Mouse (Mus musculus) forebrain, embryonic 11.5 days (tissue): ENCODE measurements at regions not wholly inside any gene's neighbourhood (a gene's known extent, or its start where the extent isn't known, plus 50 kb on each side); places are given as distances from the start of the nearest gene placed in this dataset.
A peak's percentile ranks its signal among the peaks of the same experiment; 100 is the strongest.

ENCODE experiments used
- ATAC-seq: fragments of 200-750 bp; cut with Nextera tagmentation; replicated peaks from 2 replicates; pipeline ENCODE4 v1.8.0; 2017; ENCODE audit warnings: moderate TSS enrichment; ENCODE audit not compliant: low FRiP score
- DNase-seq: peaks from one replicate; pipeline ENCODE4 v3.0.0-alpha.2; 2017; ENCODE audit warnings: low spot score
- H3K27ac ChIP-seq: fragments of 300-500 bp; sonication (generic); 2 replicates; pipeline ENCODE4 v1.5.1; 2014; ENCODE audit warnings: low read depth, low read length
- H3K27me3 ChIP-seq: fragments of 300-500 bp; sonication (generic); 2 replicates; pipeline ENCODE4 v1.6.1; 2014; ENCODE audit warnings: mild to moderate bottlenecking, low read length, mixed read lengths; ENCODE audit not compliant: control insufficient read depth, insufficient read depth
- H3K36me3 ChIP-seq: fragments of 300-500 bp; sonication (generic); 2 replicates; pipeline ENCODE4 v1.6.1; 2014; ENCODE audit warnings: mild to moderate bottlenecking, low read length, moderate library complexity, mixed read lengths; ENCODE audit not compliant: control insufficient read depth, insufficient read depth
- H3K4me1 ChIP-seq: fragments of 300-500 bp; sonication (generic); replicated peaks from 2 replicates; pipeline ENCODE4 v1.6.1; 2014; ENCODE audit warnings: low read length, mixed read lengths; ENCODE audit not compliant: control insufficient read depth, insufficient read depth
- H3K4me2 ChIP-seq: fragments of 300-500 bp; sonication (generic); 2 replicates; pipeline ENCODE4 v1.6.1; 2014; ENCODE audit warnings: low read depth, mild to moderate bottlenecking, low read length, moderate library complexity, mixed read lengths; ENCODE audit not compliant: severe bottlenecking
- H3K4me3 ChIP-seq: fragments of 300-500 bp; sonication (generic); 2 replicates; pipeline ENCODE4 v1.5.1; 2014; ENCODE audit warnings: low read depth, low read length
- H3K9ac ChIP-seq: fragments of 300-500 bp; sonication (generic); 2 replicates; pipeline ENCODE4 v1.6.1; 2014; ENCODE audit warnings: low read length
- H3K9me3 ChIP-seq: fragments of 300-500 bp; sonication (generic); 2 replicates; pipeline ENCODE4 v1.6.1; 2016; ENCODE audit warnings: low read length, mixed read lengths; ENCODE audit not compliant: control insufficient read depth
- WGBS: fragments of 180-500 bp; shearing (Covaris S2); extraction: QIAGEN DNeasy Blood & Tissue Kit; methylation state at CpG from one replicate; pipeline ENCODE4 v1.1.7; 2014; 5-methylcytosine and 5-hydroxymethylcytosine counted together

DNA sequence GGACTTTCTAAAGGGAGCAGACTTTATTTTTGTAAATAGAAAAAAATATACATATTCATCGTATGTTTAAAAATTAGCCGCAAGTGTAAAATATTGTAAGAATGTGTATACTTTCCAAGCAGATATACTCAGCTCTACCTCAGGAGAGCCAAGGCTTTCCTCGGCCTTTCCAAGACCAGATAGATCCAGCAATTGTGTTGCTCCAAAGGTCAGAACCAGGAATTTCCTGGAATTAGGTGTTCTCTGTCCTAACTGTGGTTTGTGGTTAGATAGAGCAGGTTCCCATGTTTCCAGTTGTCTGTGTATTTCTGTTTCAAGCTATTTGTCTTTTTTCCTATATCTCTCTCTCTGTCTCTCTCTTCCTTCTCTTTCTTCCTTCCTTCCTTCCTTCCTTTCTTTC is 93.0 kb downstream of the Tpra1 start:
- Histone ChIP-seq H3K4me3 (no peak overlapping the region), H3K27me3 (no peaks in the 10 kb centered on the region; the same call in 1 of the 2 replicates), H3K4me2 (no peak overlapping the region), H3K36me3 (no peaks in the 10 kb centered on the region), H3K4me1 (no peaks in the 10 kb centered on the region), H3K27ac (no peak overlapping the region), H3K9me3 (no peaks in the 10 kb centered on the region), H3K9ac (no peak overlapping the region)
- WGBS, result 90% methylated on average over 3 of the region's 3 CpGs
- ATAC-seq (no peak), DNase-seq (no peak)

DNA sequence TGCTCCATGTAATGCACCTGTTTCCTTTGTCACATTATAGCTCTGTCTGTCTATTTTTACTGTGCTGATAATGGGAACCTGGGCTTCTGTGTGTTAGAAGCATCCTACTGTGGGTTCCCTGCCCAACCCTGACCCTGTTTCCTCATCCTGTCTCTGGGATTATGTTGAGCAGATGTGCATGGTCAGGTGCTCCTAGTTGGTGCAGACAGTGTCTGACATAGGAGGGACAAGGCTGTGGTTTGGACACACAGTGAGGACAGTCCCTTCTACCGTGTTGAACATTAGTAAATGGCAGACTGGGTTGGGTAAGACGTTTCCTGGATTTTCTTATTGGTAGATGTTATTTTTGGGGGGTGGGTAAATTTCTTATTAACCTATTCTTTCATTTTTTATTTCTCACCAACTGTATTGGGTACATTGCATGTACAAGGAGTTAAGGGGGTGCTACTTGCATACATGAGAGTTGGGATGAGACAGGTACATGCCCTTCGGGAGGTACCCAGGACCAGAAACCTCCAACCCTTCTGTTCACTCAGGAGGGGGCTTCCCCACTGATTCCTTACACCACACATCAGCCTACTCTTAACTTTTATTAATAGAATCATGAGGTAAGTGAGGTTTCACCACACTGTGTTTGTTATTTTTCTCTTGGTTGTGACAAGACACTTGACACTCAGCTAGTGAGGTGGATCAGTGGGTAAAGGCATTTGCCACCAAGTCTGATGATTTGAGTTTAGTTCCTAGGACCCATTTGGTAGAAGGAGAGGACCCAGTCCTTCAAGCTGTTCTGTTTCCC is 97.1 kb downstream of the Tpra1 start:
- Histone ChIP-seq H3K27me3 (no peaks in the 10 kb centered on the region; the same call in 1 of the 2 replicates), H3K36me3 (no peaks in the 10 kb centered on the region), H3K4me1 (no peaks in the 10 kb centered on the region), H3K9me3 (no peaks in the 10 kb centered on the region), H3K9ac (no peak overlapping the region), H3K27ac (no peak overlapping the region), H3K4me3 (no peak overlapping the region), H3K4me2 (no peak overlapping the region)
- no peak for DNase-seq
- WGBS, result 93% methylated on average over 3 of the region's 3 CpGs
- no peak for ATAC-seq

DNA sequence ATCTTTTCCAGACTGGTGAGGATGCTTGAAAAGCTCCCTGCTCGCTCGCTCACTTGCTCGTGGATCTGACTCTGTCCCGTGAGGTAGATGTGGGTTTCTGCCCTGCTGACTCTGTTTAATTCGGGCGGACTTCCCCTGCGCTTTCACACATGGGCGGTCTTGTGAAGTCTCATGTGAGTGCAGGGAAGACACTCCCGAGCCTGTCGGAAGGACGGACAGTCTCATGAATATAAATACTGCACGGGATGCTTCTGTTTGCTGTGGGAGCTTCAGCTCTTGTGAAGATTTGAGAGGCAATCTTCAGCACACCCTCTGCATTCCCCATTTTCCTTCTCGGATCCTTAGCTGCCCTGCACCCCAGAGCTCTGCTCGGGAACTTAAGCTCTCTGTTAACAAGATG is 98.3 kb downstream of the Tpra1 start:
- Histone ChIP-seq H3K27ac (no peak overlapping the region), H3K4me2 (no peak overlapping the region), H3K4me1 (no peaks in the 10 kb centered on the region), H3K9me3 (no peaks in the 10 kb centered on the region), H3K4me3 (no peak overlapping the region), H3K9ac (no peak overlapping the region), H3K36me3 (no peaks in the 10 kb centered on the region), H3K27me3 (no peaks in the 10 kb centered on the region; the same call in 1 of the 2 replicates)
- ATAC-seq (no peak), DNase-seq (no peak)
- WGBS, result 24% methylated on average over 14 of the region's 14 CpGs

DNA sequence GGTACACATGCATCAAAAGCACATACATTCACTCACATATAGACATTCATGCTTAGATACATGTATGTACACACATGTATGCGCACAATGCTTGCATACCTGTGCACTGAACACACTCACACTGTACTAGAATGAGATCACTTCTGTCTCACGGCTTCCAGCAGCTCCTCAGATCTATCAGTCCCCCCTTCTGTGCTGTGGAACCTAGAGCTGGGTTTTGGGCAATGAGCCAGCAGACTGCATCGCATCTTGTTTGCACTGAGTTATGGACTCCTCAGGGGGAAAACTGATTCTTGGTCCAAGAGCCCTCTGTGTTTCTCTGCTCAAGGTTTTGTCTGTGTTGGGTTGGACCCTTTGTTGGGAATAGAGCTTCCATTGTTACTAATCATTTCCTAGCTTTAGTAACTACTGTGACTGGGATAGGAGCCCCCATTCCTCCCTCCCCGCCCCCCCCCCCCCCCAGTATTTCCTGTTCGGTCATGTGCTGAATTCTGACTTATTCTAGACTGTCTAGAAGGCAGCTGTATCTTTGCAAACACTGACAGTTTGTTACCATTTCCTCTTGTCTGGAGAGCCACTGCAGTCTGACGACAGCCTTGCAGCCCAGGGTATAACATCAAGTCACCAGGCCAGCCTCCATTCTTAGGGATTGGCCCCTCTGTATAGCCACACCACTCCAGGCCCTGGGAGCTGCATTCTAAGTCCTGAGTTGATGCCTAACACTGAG is 101.3 kb downstream of the Tpra1 start:
- Histone ChIP-seq H3K36me3 (no peaks in the 10 kb centered on the region), H3K4me3 (no peak overlapping the region), H3K27ac (no peak overlapping the region), H3K9me3 (no peaks in the 10 kb centered on the region), H3K27me3 (no peaks in the 10 kb centered on the region; the same call in none of the 2 replicates), H3K4me1 (peaks cover 7% of the 10 kb centered on the region), H3K9ac (no peak overlapping the region), H3K4me2 (no peak overlapping the region)
- ATAC-seq (no peak), DNase-seq (no peak)
- 69% methylated on average over 6 of the region's 6 CpGs for WGBS

DNA sequence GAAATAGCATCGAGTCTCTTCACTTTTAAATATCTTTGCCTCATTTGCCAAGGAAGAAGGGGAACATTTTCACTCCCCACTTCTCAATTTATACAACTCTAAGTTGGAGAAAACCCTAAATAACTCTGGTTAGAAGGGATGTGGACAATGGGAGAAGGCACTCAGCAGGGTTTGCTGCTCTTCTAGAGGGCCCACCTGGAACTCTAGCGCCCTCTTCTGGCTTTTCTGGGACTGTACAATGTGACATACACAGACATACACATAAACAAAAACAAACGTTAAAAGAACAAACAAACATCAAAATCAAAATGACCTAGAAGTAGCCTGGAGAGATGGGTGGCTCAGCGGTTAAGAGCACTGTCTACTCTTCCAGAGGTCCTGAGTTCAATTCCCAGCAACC is 103.0 kb downstream of the Tpra1 start:
- WGBS, result 45% methylated on average over 4 of the region's 4 CpGs
- no peaks in the 10 kb centered on the region for H3K9me3 ChIP-seq
- H3K4me2 ChIP-seq, result no peak overlapping the region
- no peak overlapping the region for H3K4me3 ChIP-seq
- H3K27me3 ChIP-seq, result no peaks in the 10 kb centered on the region; the same call in 1 of the 2 replicates
- peaks cover 9% of the 10 kb centered on the region for H3K4me1 ChIP-seq
- H3K9ac ChIP-seq, result no peak overlapping the region
- H3K36me3 ChIP-seq, result no peaks in the 10 kb centered on the region
- no peak overlapping the region for H3K27ac ChIP-seq
- DNase-seq, result no peak
- ATAC-seq, result no peak

DNA sequence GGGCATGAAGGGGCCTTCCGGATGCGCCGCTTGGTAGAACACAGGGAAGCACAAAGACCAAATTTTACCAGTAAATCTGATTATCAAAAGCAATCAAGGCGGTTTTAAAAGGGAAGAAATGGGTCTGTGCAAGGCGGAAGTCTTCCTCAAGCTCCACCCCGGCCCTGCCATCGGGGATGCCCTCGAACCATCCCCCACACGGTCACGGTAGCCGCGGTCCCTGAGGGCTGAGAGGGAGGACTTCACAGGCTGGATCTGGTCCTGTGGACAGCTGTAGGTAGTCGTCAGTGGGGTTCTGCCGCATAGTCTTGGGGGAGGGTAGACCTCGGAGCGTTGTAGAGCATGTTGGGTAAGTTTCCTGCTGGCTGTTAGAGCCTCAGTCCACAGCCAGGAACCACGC is 104.9 kb downstream of the Tpra1 start:
- no peaks in the 10 kb centered on the region; the same call in 1 of the 2 replicates for H3K27me3 ChIP-seq
- 0 out of 2 replicates have a peak, but pooled peaks have one; percentile 28 for ATAC-seq
- WGBS, result 24% methylated on average over 17 of the region's 17 CpGs
- peak; percentile 57 for DNase-seq
- H3K36me3 ChIP-seq, result no peaks in the 10 kb centered on the region
- H3K9ac ChIP-seq, result peak overlapping the region; percentile 14; the same call in 1 of the 2 replicates
- peak overlapping the region; percentile 62; the same call in 1 of the 2 replicates for H3K27ac ChIP-seq
- peak overlapping the region; percentile 6 for H3K4me2 ChIP-seq
- peaks cover 11% of the 10 kb centered on the region for H3K4me1 ChIP-seq
- no peak overlapping the region for H3K4me3 ChIP-seq
- no peaks in the 10 kb centered on the region for H3K9me3 ChIP-seq

DNA sequence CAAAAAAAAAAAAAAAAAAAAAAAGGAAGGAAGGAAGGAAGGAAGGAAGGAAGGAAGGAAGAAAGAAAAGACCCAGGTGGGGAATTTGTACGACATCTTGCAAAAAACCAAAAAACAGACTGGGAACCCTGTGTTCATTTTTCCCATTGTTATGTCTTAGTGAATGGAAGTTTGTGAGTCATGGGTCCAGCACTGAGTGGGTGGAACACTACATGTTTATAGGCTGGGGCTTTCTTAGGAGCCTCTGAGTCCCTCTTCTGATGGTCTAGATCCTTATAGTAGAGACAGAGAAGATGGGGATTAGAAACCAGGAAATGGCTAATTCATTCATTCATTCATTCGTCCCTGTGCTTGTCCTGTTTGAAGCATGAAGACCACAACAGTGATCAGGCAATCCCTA is 105.5 kb downstream of the Tpra1 start:
- Histone ChIP-seq H3K27ac (no peak overlapping the region; the same call in 1 of the 2 replicates), H3K9me3 (no peaks in the 10 kb centered on the region), H3K4me1 (peaks cover 14% of the 10 kb centered on the region), H3K36me3 (no peaks in the 10 kb centered on the region), H3K4me3 (no peak overlapping the region), H3K9ac (no peak overlapping the region), H3K4me2 (no peak overlapping the region), H3K27me3 (no peaks in the 10 kb centered on the region; the same call in 1 of the 2 replicates)
- ATAC-seq, result no peak
- DNase-seq, result no peak
- 85% methylated on average over 2 of the region's 2 CpGs for WGBS

DNA sequence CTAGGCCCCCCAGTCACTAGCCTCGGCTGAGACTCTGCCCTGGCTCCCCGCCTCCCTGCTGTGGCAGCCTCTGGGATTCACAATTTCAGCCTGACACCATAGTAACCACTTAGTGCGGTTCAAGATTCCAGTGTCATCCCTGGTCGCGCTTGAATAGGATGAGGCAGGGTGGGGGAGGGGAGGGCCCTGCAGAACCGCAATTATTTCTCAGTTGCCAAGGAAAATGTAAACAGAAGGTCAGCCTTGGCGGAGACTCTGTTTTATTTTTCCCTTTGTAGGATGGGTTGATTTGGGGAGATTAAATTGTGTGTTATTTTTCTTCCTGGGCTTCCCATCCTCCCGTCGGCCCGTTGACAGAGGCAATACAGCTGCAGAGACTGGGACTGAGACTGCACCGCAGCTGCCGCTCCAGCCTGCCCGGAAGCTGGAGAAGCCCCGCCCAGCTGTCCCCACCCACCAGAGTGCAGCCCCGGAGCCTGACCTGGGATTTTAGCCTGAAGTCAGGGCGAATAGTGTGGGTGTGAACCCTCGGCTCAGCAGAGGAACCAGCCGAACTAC is 106.6 kb downstream of the Tpra1 start:
- Histone ChIP-seq H3K27me3 (peaks cover 2% of the 10 kb centered on the region; the same call in 1 of the 2 replicates), H3K27ac (peak overlapping the region; percentile 86), H3K4me1 (peaks cover 25% of the 10 kb centered on the region), H3K9me3 (no peaks in the 10 kb centered on the region), H3K36me3 (no peaks in the 10 kb centered on the region), H3K9ac (peak overlapping the region; percentile 30; the same call in 1 of the 2 replicates), H3K4me3 (peak overlapping the region; percentile 17; the same call in 1 of the 2 replicates), H3K4me2 (peak overlapping the region; percentile 52)
- ATAC-seq (peak; percentile 68), DNase-seq (peak; percentile 80)
- WGBS, result 0% methylated on average over 18 of the region's 18 CpGs
